Mouse (Mus musculus): ENCODE results near the gene Fmo5.

DNA sequence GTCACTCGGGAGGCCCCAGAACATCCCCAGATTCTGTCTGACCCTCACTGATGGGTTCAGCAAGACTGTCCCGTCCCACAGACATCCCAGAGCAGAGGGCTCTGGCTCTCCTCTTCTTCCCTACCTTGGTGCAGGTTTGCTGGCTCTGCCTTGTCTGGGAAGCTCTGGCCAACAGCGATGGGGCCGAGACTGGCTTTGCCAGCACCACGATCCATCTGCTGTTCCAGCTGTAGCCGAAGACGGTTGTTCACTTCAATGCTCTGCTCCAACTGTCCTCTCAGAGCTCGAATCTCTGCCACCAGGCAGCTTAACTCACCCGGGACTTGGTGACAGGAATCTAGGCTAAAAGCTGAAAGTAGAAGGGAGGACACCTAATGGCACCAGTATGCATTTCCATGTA, 68.3 kb downstream of the Fmo5 start:
- TF ChIP-seq CTCF (IDR thresholded peaks at IDR 0.05; ENCODE audit: low read depth) (no peak), EP300 (optimal IDR thresholded peaks at IDR 0.05) (no peak)

Data from stomach, postnatal 0 days (tissue).